Mouse (Mus musculus) Patski (cell line): ENCODE measurements at regions not wholly inside any gene's neighbourhood (a gene's known extent, or its start where the extent isn't known, plus 50 kb on each side); places are given as distances from the start of the nearest gene placed in this dataset.
A peak's percentile ranks its signal among the peaks of the same experiment; 100 is the strongest.

Experiments
- ATAC-seq: fragments of 100-300 bp; one replicate; pipeline ENCODE4 v1.8.0; 2021
- CTCF ChIA-PET: fragments of 350-600 bp; sonication (Branson Sonifier 250); formaldehyde crosslinking; loops from one replicate; lab custom pipeline; 2022; ENCODE audit warnings: inconsistent platforms; lab: Charles Lee
- POLR2A ChIA-PET: fragments of 350-600 bp; sonication (Branson Sonifier 250); formaldehyde crosslinking; loops from one replicate; lab custom pipeline; 2022; ENCODE audit warnings: antibody characterized with exemption, inconsistent platforms; lab: Charles Lee
- DNase-seq: peaks from one replicate; pipeline ENCODE4 v3.0.0-alpha.2; 2011; ENCODE audit warnings: low read depth, low spot score
- H3K27me3 ChIP-seq: fragments of 371-371 bp; one replicate; pipeline ENCODE4 v1.5.1; 2021
- CTCF ChIP-seq: fragments of 100-300 bp; IDR thresholded peaks from one replicate; pipeline ENCODE4 v1.5.1; 2021
- in situ Hi-C: fragments of 300-500 bp; cut with MboI; formaldehyde crosslinking; loops from 3 replicates; pipeline ENCODE4 v1.11.1; 2018; ENCODE audit warnings: low pct_unique_long_range_greater_than_20kb, mixed read lengths

GRCm38 (mm10) chr10:72762964-72763363, 108.3 kb downstream of the Zwint start:
- TF ChIP-seq CTCF: no peak
- POLR2A ChIA-PET: no interaction called here
- ATAC-seq: no peak
- CTCF ChIA-PET: no interaction called here
- H3K27me3 ChIP-seq: peaks cover 4% of the 10 kb centered on the region
- in situ Hi-C loops: no loop called here
- no peak for DNase-seq

DNA sequence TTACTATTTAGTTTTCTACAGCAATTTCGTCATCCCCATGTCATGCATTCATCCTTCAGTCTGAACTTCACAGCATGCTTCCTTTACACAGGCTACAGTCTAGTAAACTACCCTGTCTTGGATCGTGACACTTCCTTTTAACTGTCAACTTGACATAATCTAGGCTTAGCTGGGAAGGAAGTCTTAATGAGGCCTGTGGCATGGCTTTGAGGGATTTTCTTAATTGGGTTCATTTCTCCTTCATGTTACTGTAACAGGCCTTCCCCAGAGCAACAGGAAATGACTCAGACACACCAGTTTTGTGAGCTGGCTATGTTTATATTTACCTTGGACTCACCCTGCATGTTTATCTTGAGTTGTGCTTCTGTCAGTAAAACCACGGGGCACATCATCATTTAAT, 123.7 kb downstream of the Zwint start:
- no peaks in the 10 kb centered on the region for H3K27me3 ChIP-seq
- TF ChIP-seq CTCF: no peak
- in situ Hi-C loops: no loop called here
- DNase-seq: peak; percentile 58
- ATAC-seq: peak; percentile 85
- POLR2A ChIA-PET: no interaction called here
- CTCF ChIA-PET: interaction anchor here (1.2 to 1.7 kb wide), 3 partner anchors 11 to 241 kb away, joined by 3 to 6 read pairs (median 4); no protein-coding TSS in a partner anchor

- in situ Hi-C loops: no loop called here
- TF ChIP-seq CTCF: no peak
- H3K27me3 ChIP-seq: peaks cover 1% of the 10 kb centered on the region
- no peak for ATAC-seq
- POLR2A ChIA-PET: no interaction called here
- no peak for DNase-seq
- CTCF ChIA-PET: interaction anchor here (1.2 kb wide), 1 partner anchor 9 kb away, joined by 4 read pairs; no protein-coding TSS in a partner anchor
Measured at GRCm38 (mm10) chr10:72811614-72812013, 157.0 kb downstream of the Zwint start.

DNA sequence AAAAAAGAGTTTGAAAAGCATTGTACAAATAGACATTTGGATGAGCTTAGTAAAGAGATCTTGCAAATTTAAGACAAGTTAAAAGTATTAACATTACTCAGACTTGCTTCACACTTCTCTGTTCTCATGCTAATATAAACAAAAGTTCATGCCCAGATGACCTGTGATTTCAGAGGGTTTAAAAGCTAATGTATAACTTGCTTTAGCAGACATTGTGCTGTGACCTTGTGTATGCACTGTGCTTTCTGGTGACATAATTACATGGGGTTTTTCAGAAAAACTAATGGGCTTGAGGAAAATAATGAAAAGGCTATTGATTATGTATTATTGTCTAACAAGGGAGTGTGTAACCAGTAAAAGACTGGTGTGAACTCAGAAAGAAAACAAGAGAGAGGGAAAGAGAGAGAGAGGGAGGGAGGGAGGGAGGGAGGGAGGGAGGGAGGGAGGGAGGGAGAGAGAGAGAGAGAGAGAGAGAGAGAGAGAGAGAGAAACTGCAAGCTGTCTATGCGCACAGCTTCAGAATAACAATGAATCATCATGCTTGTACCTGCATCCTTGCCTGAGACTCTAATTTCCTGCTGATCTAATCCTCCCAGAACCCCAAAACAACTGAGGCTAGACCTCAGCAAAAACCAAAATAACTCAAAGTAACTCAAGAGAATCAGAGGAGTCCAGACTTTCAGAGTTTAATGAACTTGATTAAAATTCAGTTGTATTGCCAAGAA, 192.9 kb downstream of the Zwint start:
- ChIA-PET CTCF (no interaction called here), POLR2A (no interaction called here)
- in situ Hi-C loops: loop anchor here (5.0 kb wide), 1 partner anchor 195 kb away; the partner anchor contains the start of gene Zwint
- TF ChIP-seq CTCF: no peak
- DNase-seq (peak; percentile 63), ATAC-seq (peak; percentile 89)
- no peaks in the 10 kb centered on the region for H3K27me3 ChIP-seq

DNA sequence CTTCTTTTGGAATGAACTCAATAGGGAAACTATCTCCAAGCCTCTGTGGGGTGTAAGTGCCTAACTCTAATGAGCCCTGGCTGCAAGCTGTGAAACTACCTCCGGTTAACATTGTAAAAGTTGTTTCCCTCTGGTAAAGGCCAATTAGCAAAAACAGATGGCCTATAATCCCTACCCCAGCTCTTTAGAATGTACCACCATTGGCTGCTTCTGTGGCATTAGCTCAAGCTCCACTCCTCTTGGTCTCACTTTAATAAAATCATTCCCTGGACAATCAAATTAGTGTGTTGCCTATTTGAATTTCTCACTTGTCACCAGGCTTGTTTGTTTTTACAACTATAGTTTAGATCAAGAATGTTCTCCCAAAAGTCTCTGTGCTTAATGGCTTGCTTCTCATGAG, 213.3 kb downstream of the Zwint start:
- TF ChIP-seq CTCF: no peak
- in situ Hi-C loops: no loop called here
- POLR2A ChIA-PET: no interaction called here
- DNase-seq (no peak), ATAC-seq (no peak)
- CTCF ChIA-PET: no interaction called here
- no peaks in the 10 kb centered on the region for H3K27me3 ChIP-seq
